Mouse (Mus musculus): ENCODE data around the gene Gkn3. TPM values are rescaled to one million over a fixed set of nuclear protein-coding genes. Genes with fewer than 3 reads are reported as not detected.

Gkn3 gene
- polyA plus RNA-seq, 1 experiment from 2014 or later: not detected

GRCm38 (mm10) chr6:87401456-87401855 lies 12.7 kb upstream of the Gkn3 start:
- Histone ChIP-seq H3K27ac (ENCODE audit: low read depth, low read length) (no peak overlapping the region), H3K9me3 (ENCODE audit: control insufficient read depth, low read length) (no peaks in the 10 kb centered on the region), H3K36me3 (ENCODE audit: control insufficient read depth, insufficient read depth, low read length) (no peaks in the 10 kb centered on the region), H3K4me3 (ENCODE audit: low read depth, low read length) (no peak overlapping the region), H3K4me1 (replicated peaks; ENCODE audit: control insufficient read depth, insufficient read depth, low read length) (no peaks in the 10 kb centered on the region), H3K4me2 (replicated peaks; ENCODE audit: low read depth, low read length) (no peak overlapping the region), H3K27me3 (ENCODE audit: control insufficient read depth, insufficient read depth, low read length) (no peaks in the 10 kb centered on the region), H3K9ac (ENCODE audit: low read depth, low read length) (no peak overlapping the region)
- no peak for ATAC-seq (ENCODE audit: low FRiP score)
- WGBS: 73% methylated on average over 6 of the region's 6 CpGs
- no peak for DNase-seq (ENCODE audit: low spot score)

- WGBS: 63% methylated on average over 4 of the region's 4 CpGs
- H3K9ac ChIP-seq (ENCODE audit: low read depth, low read length): no peak overlapping the region
- DNase-seq (ENCODE audit: low spot score): no peak
- ATAC-seq (ENCODE audit: low FRiP score): no peak
- H3K27me3 ChIP-seq (ENCODE audit: control insufficient read depth, insufficient read depth, low read length): no peaks in the 10 kb centered on the region
- H3K27ac ChIP-seq (ENCODE audit: low read depth, low read length): no peak overlapping the region
- H3K4me2 ChIP-seq (replicated peaks; ENCODE audit: low read depth, low read length): no peak overlapping the region
- no peak overlapping the region for H3K4me3 ChIP-seq (ENCODE audit: low read depth, low read length)
- no peaks in the 10 kb centered on the region for H3K36me3 ChIP-seq (ENCODE audit: control insufficient read depth, insufficient read depth, low read length)
- no peaks in the 10 kb centered on the region for H3K4me1 ChIP-seq (replicated peaks; ENCODE audit: control insufficient read depth, insufficient read depth, low read length)
- no peaks in the 10 kb centered on the region for H3K9me3 ChIP-seq (ENCODE audit: control insufficient read depth, low read length)
Observed at GRCm38 (mm10) chr6:87399886-87400566, 11.3 kb upstream of the Gkn3 start.

GRCm38 (mm10) chr6:87399137-87399536 lies 10.4 kb upstream of the Gkn3 start:
- 1% methylated on average over 5 of the region's 5 CpGs for WGBS
- no peaks in the 10 kb centered on the region for H3K9me3 ChIP-seq (ENCODE audit: control insufficient read depth, low read length)

GRCm38 (mm10) chr6:87394783-87395182 lies 6.0 kb upstream of the Gkn3 start:
- no peaks in the 10 kb centered on the region for H3K36me3 ChIP-seq (ENCODE audit: control insufficient read depth, insufficient read depth, low read length)
- DNase-seq (ENCODE audit: low spot score) (no peak), ATAC-seq (ENCODE audit: low FRiP score) (no peak)
- no peak overlapping the region for H3K4me2 ChIP-seq (replicated peaks; ENCODE audit: low read depth, low read length)
- 86% methylated on average over 9 of the region's 9 CpGs for WGBS
- no peak overlapping the region for H3K27ac ChIP-seq (ENCODE audit: low read depth, low read length)
- no peaks in the 10 kb centered on the region for H3K9me3 ChIP-seq (ENCODE audit: control insufficient read depth, low read length)
- no peaks in the 10 kb centered on the region for H3K4me1 ChIP-seq (replicated peaks; ENCODE audit: control insufficient read depth, insufficient read depth, low read length)
- H3K4me3 ChIP-seq (ENCODE audit: low read depth, low read length): no peak overlapping the region
- H3K27me3 ChIP-seq (ENCODE audit: control insufficient read depth, insufficient read depth, low read length): no peaks in the 10 kb centered on the region
- no peak overlapping the region for H3K9ac ChIP-seq (ENCODE audit: low read depth, low read length)

More at GRCm38 (mm10) chr6:87399137-87399536, 10.4 kb upstream of the Gkn3 start:
- Histone ChIP-seq H3K4me1 (replicated peaks; ENCODE audit: control insufficient read depth, insufficient read depth, low read length) (no peaks in the 10 kb centered on the region), H3K9ac (ENCODE audit: low read depth, low read length) (no peak overlapping the region), H3K27ac (ENCODE audit: low read depth, low read length) (no peak overlapping the region), H3K4me3 (ENCODE audit: low read depth, low read length) (no peak overlapping the region), H3K36me3 (ENCODE audit: control insufficient read depth, insufficient read depth, low read length) (no peaks in the 10 kb centered on the region), H3K27me3 (ENCODE audit: control insufficient read depth, insufficient read depth, low read length) (no peaks in the 10 kb centered on the region), H3K4me2 (replicated peaks; ENCODE audit: low read depth, low read length) (no peak overlapping the region)
- peak; percentile 87 for DNase-seq (ENCODE audit: low spot score)
- ATAC-seq (ENCODE audit: low FRiP score): no peak

GRCm38 (mm10) chr6:87393466-87394205 lies 4.9 kb upstream of the Gkn3 start:
- H3K4me1 ChIP-seq (replicated peaks; ENCODE audit: control insufficient read depth, insufficient read depth, low read length): 0 out of 2 replicates have a peak, but pooled peaks cover 2% of the 10 kb centered on the region
- no peaks in the 10 kb centered on the region for H3K27me3 ChIP-seq (ENCODE audit: control insufficient read depth, insufficient read depth, low read length)
- no peak for DNase-seq (ENCODE audit: low spot score)
- no peak overlapping the region for H3K9ac ChIP-seq (ENCODE audit: low read depth, low read length)
- no peak for ATAC-seq (ENCODE audit: low FRiP score)
- H3K4me2 ChIP-seq (replicated peaks; ENCODE audit: low read depth, low read length): no peak overlapping the region
- no peak overlapping the region for H3K4me3 ChIP-seq (ENCODE audit: low read depth, low read length)
- WGBS: 74% methylated on average over 8 of the region's 8 CpGs
- no peaks in the 10 kb centered on the region for H3K36me3 ChIP-seq (ENCODE audit: control insufficient read depth, insufficient read depth, low read length)
- H3K9me3 ChIP-seq (ENCODE audit: control insufficient read depth, low read length): no peaks in the 10 kb centered on the region
- H3K27ac ChIP-seq (ENCODE audit: low read depth, low read length): no peak overlapping the region

GRCm38 (mm10) chr6:87389455-87389989 lies 787 bp upstream of the Gkn3 start:
- Histone ChIP-seq H3K4me1 (replicated peaks; ENCODE audit: control insufficient read depth, insufficient read depth, low read length) (peaks cover 2% of the 10 kb centered on the region; the same call in 1 of the 2 replicates), H3K9me3 (ENCODE audit: control insufficient read depth, low read length) (no peaks in the 10 kb centered on the region), H3K4me3 (ENCODE audit: low read depth, low read length) (no peak overlapping the region), H3K36me3 (ENCODE audit: control insufficient read depth, insufficient read depth, low read length) (no peaks in the 10 kb centered on the region), H3K4me2 (replicated peaks; ENCODE audit: low read depth, low read length) (no peak overlapping the region), H3K27ac (ENCODE audit: low read depth, low read length) (no peak overlapping the region), H3K27me3 (ENCODE audit: control insufficient read depth, insufficient read depth, low read length) (no peaks in the 10 kb centered on the region), H3K9ac (ENCODE audit: low read depth, low read length) (no peak overlapping the region)
- WGBS: 35% methylated on average over 5 of the region's 5 CpGs
- no peak for DNase-seq (ENCODE audit: low spot score)
- ATAC-seq (ENCODE audit: low FRiP score): no peak

- no peak for ATAC-seq (ENCODE audit: low FRiP score)
- no peak for DNase-seq (ENCODE audit: low spot score)
- 86% methylated on average over 10 of the region's 10 CpGs for WGBS
Observed at GRCm38 (mm10) chr6:87386681-87387080, 2.1 kb downstream of the Gkn3 start.

GRCm38 (mm10) chr6:87386203-87386602 lies 2.5 kb downstream of the Gkn3 start:
- no peak for ATAC-seq (ENCODE audit: low FRiP score)
- peak; percentile 86 for DNase-seq (ENCODE audit: low spot score)
- no peaks in the 10 kb centered on the region for H3K36me3 ChIP-seq (ENCODE audit: control insufficient read depth, insufficient read depth, low read length)
- H3K4me3 ChIP-seq (ENCODE audit: low read depth, low read length): no peak overlapping the region
- H3K9me3 ChIP-seq (ENCODE audit: control insufficient read depth, low read length): no peaks in the 10 kb centered on the region
- H3K9ac ChIP-seq (ENCODE audit: low read depth, low read length): no peak overlapping the region
- H3K27me3 ChIP-seq (ENCODE audit: control insufficient read depth, insufficient read depth, low read length): peaks cover 3% of the 10 kb centered on the region; the same call in 1 of the 2 replicates
- peaks cover 2% of the 10 kb centered on the region; the same call in 1 of the 2 replicates for H3K4me1 ChIP-seq (replicated peaks; ENCODE audit: control insufficient read depth, insufficient read depth, low read length)
- no peak overlapping the region for H3K4me2 ChIP-seq (replicated peaks; ENCODE audit: low read depth, low read length)
- 16% methylated on average over 7 of the region's 7 CpGs for WGBS
- H3K27ac ChIP-seq (ENCODE audit: low read depth, low read length): no peak overlapping the region

More at GRCm38 (mm10) chr6:87386681-87387080, 2.1 kb downstream of the Gkn3 start:
- Histone ChIP-seq H3K36me3 (ENCODE audit: control insufficient read depth, insufficient read depth, low read length) (no peaks in the 10 kb centered on the region), H3K27me3 (ENCODE audit: control insufficient read depth, insufficient read depth, low read length) (peaks cover 3% of the 10 kb centered on the region; the same call in 1 of the 2 replicates), H3K27ac (ENCODE audit: low read depth, low read length) (no peak overlapping the region), H3K9me3 (ENCODE audit: control insufficient read depth, low read length) (no peaks in the 10 kb centered on the region), H3K4me1 (replicated peaks; ENCODE audit: control insufficient read depth, insufficient read depth, low read length) (peaks cover 2% of the 10 kb centered on the region; the same call in 1 of the 2 replicates), H3K4me3 (ENCODE audit: low read depth, low read length) (no peak overlapping the region), H3K4me2 (replicated peaks; ENCODE audit: low read depth, low read length) (no peak overlapping the region), H3K9ac (ENCODE audit: low read depth, low read length) (no peak overlapping the region)
